Mouse (Mus musculus): Measurements from ENCODE around the gene Gm45837. TPM values are rescaled to one million over a fixed set of nuclear protein-coding genes. Genes with fewer than 3 reads are reported as not detected.

Gene Gm45837
- total and polyA plus RNA-seq, 2 experiments = not detected

DNA sequence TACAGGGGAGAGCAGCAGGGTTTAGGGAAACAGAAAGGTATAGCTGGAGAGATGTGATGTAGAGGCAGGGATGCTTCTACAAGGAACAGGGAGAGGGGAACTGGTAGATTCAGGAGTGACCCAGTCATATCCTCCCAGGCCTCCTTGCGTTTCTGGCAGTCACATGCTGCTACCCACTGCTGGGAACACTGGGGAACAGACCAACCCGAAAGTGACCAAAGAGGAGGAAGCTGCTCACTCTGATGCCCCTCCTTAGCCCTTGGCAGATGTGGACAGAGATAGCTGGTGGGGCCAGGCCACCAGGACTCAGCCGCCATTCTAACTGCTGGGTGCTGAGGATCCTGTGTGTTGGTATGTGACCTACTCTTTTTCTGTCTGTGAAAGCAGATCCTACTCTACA, 26.9 kb upstream of the Gm45837 start:
- DNase-seq (ENCODE audit: extremely low read depth, low read depth, low spot score) = peak; percentile 33
- TF ChIP-seq POLR2A (IDR thresholded peaks at IDR 0.05; ENCODE audit: extremely low read depth, insufficient read depth, low read length) = no peak
- no peak for TF ChIP-seq CTCF (IDR thresholded peaks at IDR 0.05; ENCODE audit: low read depth, low read length)
- H3K9ac ChIP-seq (ENCODE audit: low read depth, low read length) = no peak overlapping the region
- 76% methylated on average over 3 of the region's 3 CpGs for WGBS
- peaks cover 16% of the 10 kb centered on the region for H3K4me1 ChIP-seq (ENCODE audit: control insufficient read depth, insufficient read depth, low read length)
- peaks cover 7% of the 10 kb centered on the region; the same call in 1 of the 2 replicates for H3K79me2 ChIP-seq (ENCODE audit: control insufficient read depth, insufficient read depth, low read length)
- peaks cover 6% of the 10 kb centered on the region; the same call in 1 of the 2 replicates for H3K36me3 ChIP-seq (ENCODE audit: control insufficient read depth, insufficient read depth, low read length)
- no peak overlapping the region for H3K27ac ChIP-seq (replicated peaks; ENCODE audit: insufficient read depth, low read depth, low read length)
- no peaks in the 10 kb centered on the region for H3K27me3 ChIP-seq (ENCODE audit: control insufficient read depth, insufficient read depth, low read length)
- no peak overlapping the region for H3K4me3 ChIP-seq (ENCODE audit: insufficient read depth, low read depth, low read length)

GRCm38 (mm10) chr7:101384931-101385330, 25.8 kb upstream of the Gm45837 start:
- H3K79me2 ChIP-seq (ENCODE audit: control insufficient read depth, insufficient read depth, low read length) = peaks cover 4% of the 10 kb centered on the region; the same call in 1 of the 2 replicates
- peaks cover 6% of the 10 kb centered on the region; the same call in 1 of the 2 replicates for H3K36me3 ChIP-seq (ENCODE audit: control insufficient read depth, insufficient read depth, low read length)
- peak overlapping the region; percentile 19 for H3K9ac ChIP-seq (ENCODE audit: low read depth, low read length)
- no peak overlapping the region; the same call in 1 of the 2 replicates for H3K4me3 ChIP-seq (ENCODE audit: insufficient read depth, low read depth, low read length)
- H3K27me3 ChIP-seq (ENCODE audit: control insufficient read depth, insufficient read depth, low read length) = no peaks in the 10 kb centered on the region
- peak overlapping the region; percentile 18; the same call in 1 of the 2 replicates for H3K27ac ChIP-seq (replicated peaks; ENCODE audit: insufficient read depth, low read depth, low read length)
- WGBS = 63% methylated on average over 10 of the region's 10 CpGs
- no peak for DNase-seq (ENCODE audit: extremely low read depth, low read depth, low spot score)
- TF ChIP-seq CTCF (IDR thresholded peaks at IDR 0.05; ENCODE audit: low read depth, low read length) (no peak), POLR2A (IDR thresholded peaks at IDR 0.05; ENCODE audit: extremely low read depth, insufficient read depth, low read length) (no peak)
- peaks cover 10% of the 10 kb centered on the region; the same call in 1 of the 2 replicates for H3K4me1 ChIP-seq (ENCODE audit: control insufficient read depth, insufficient read depth, low read length)

DNA sequence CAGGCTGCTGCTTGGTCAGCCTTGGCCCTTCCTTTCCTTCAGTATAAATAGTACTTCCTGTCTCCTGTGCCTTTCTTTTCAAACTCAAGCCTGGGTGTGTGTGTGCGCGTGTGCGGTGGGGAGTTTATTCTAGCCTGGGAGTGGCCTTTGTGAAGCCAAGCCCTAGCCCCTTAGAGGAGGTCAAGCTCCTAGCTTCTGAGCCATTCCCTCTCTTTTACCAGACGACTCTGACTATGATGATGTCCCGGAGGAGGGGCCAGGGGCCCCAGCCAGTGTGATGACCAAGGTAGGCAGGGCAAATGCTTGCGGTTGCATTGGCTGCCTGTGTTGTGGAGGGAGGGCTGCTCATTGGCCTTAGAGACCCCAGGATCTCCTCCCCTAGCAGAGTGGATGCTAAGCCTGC, 25.4 kb upstream of the Gm45837 start:
- Histone ChIP-seq H3K79me2 (ENCODE audit: control insufficient read depth, insufficient read depth, low read length) (peaks cover 4% of the 10 kb centered on the region; the same call in 1 of the 2 replicates), H3K9ac (ENCODE audit: low read depth, low read length) (no peak overlapping the region), H3K4me3 (ENCODE audit: insufficient read depth, low read depth, low read length) (0 out of 2 replicates have a peak overlapping the region, but pooled peaks have one; percentile 8), H3K36me3 (ENCODE audit: control insufficient read depth, insufficient read depth, low read length) (peaks cover 9% of the 10 kb centered on the region; the same call in 1 of the 2 replicates), H3K27me3 (ENCODE audit: control insufficient read depth, insufficient read depth, low read length) (no peaks in the 10 kb centered on the region), H3K27ac (replicated peaks; ENCODE audit: insufficient read depth, low read depth, low read length) (no peak overlapping the region), H3K4me1 (ENCODE audit: control insufficient read depth, insufficient read depth, low read length) (peaks cover 8% of the 10 kb centered on the region; the same call in 1 of the 2 replicates)
- 65% methylated on average over 6 of the region's 6 CpGs for WGBS
- TF ChIP-seq CTCF (IDR thresholded peaks at IDR 0.05; ENCODE audit: low read depth, low read length) (no peak), POLR2A (IDR thresholded peaks at IDR 0.05; ENCODE audit: extremely low read depth, insufficient read depth, low read length) (0 out of 2 replicates have a peak, but pooled peaks have one; percentile 5)
- peak; percentile 17 for DNase-seq (ENCODE audit: extremely low read depth, low read depth, low spot score)

GRCm38 (mm10) chr7:101385866-101386452, 24.7 kb upstream of the Gm45837 start:
- Histone ChIP-seq H3K4me3 (ENCODE audit: insufficient read depth, low read depth, low read length) (no peak overlapping the region), H3K36me3 (ENCODE audit: control insufficient read depth, insufficient read depth, low read length) (peaks cover 13% of the 10 kb centered on the region; the same call in 1 of the 2 replicates), H3K27ac (replicated peaks; ENCODE audit: insufficient read depth, low read depth, low read length) (no peak overlapping the region), H3K79me2 (ENCODE audit: control insufficient read depth, insufficient read depth, low read length) (peaks cover 4% of the 10 kb centered on the region; the same call in 1 of the 2 replicates), H3K9ac (ENCODE audit: low read depth, low read length) (no peak overlapping the region), H3K27me3 (ENCODE audit: control insufficient read depth, insufficient read depth, low read length) (no peaks in the 10 kb centered on the region), H3K4me1 (ENCODE audit: control insufficient read depth, insufficient read depth, low read length) (peaks cover 8% of the 10 kb centered on the region; the same call in 1 of the 2 replicates)
- TF ChIP-seq CTCF (IDR thresholded peaks at IDR 0.05; ENCODE audit: low read depth, low read length) (no peak), POLR2A (IDR thresholded peaks at IDR 0.05; ENCODE audit: extremely low read depth, insufficient read depth, low read length) (no peak)
- 80% methylated on average over 10 of the region's 10 CpGs for WGBS
- no peak for DNase-seq (ENCODE audit: extremely low read depth, low read depth, low spot score)

GRCm38 (mm10) chr7:101389256-101389655, 21.4 kb upstream of the Gm45837 start:
- Histone ChIP-seq H3K4me3 (ENCODE audit: insufficient read depth, low read depth, low read length) (no peak overlapping the region), H3K27ac (replicated peaks; ENCODE audit: insufficient read depth, low read depth, low read length) (no peak overlapping the region), H3K4me1 (ENCODE audit: control insufficient read depth, insufficient read depth, low read length) (no peaks in the 10 kb centered on the region), H3K27me3 (ENCODE audit: control insufficient read depth, insufficient read depth, low read length) (no peaks in the 10 kb centered on the region), H3K9ac (ENCODE audit: low read depth, low read length) (no peak overlapping the region), H3K79me2 (ENCODE audit: control insufficient read depth, insufficient read depth, low read length) (no peaks in the 10 kb centered on the region), H3K36me3 (ENCODE audit: control insufficient read depth, insufficient read depth, low read length) (peaks cover 15% of the 10 kb centered on the region; the same call in 1 of the 2 replicates)
- TF ChIP-seq POLR2A (IDR thresholded peaks at IDR 0.05; ENCODE audit: extremely low read depth, insufficient read depth, low read length) = no peak
- TF ChIP-seq CTCF (IDR thresholded peaks at IDR 0.05; ENCODE audit: low read depth, low read length) = no peak
- WGBS = 84% methylated on average over 6 of the region's 6 CpGs
- DNase-seq (ENCODE audit: extremely low read depth, low read depth, low spot score) = no peak

All from liver, adult 2 months (tissue).